Mouse (Mus musculus) forebrain, embryonic 15.5 days (tissue): ENCODE measurements around the gene Accsl. TPM values are rescaled to one million over a fixed set of nuclear protein-coding genes. Genes with fewer than 3 reads are reported as not detected.
A peak's percentile ranks its signal among the peaks of the same experiment; 100 is the strongest.

Experiments
- ATAC-seq: fragments of 200-750 bp; cut with Nextera tagmentation; replicated peaks from 2 replicates; pipeline ENCODE4 v1.8.0; 2017; ENCODE audit warnings: mild to moderate bottlenecking, moderate TSS enrichment, moderate library complexity
- H3K27ac ChIP-seq: fragments of 300-500 bp; sonication (generic); replicated peaks from 2 replicates; pipeline ENCODE4 v1.5.1; 2015; ENCODE audit warnings: mild to moderate bottlenecking, inconsistent platforms
- H3K27me3 ChIP-seq: fragments of 300-500 bp; sonication (generic); 2 replicates; pipeline ENCODE4 v1.6.1; 2015; ENCODE audit warnings: inconsistent platforms
- H3K36me3 ChIP-seq: fragments of 300-500 bp; sonication (generic); 2 replicates; pipeline ENCODE4 v1.6.1; 2015; ENCODE audit warnings: mild to moderate bottlenecking, inconsistent platforms
- H3K4me1 ChIP-seq: fragments of 300-500 bp; sonication (generic); 2 replicates; pipeline ENCODE4 v1.6.1; 2015; ENCODE audit warnings: inconsistent platforms
- H3K4me2 ChIP-seq: fragments of 300-500 bp; sonication (generic); replicated peaks from 2 replicates; pipeline ENCODE4 v1.6.1; 2015; ENCODE audit warnings: mild to moderate bottlenecking, inconsistent platforms
- H3K4me3 ChIP-seq: fragments of 300-500 bp; sonication (generic); 2 replicates; pipeline ENCODE4 v1.5.1; 2015; ENCODE audit warnings: mild to moderate bottlenecking, inconsistent platforms
- H3K9ac ChIP-seq: fragments of 300-500 bp; sonication (generic); replicated peaks from 2 replicates; pipeline ENCODE4 v1.6.1; 2015; ENCODE audit warnings: mild to moderate bottlenecking, inconsistent platforms
- H3K9me3 ChIP-seq: fragments of 300-500 bp; sonication (generic); 2 replicates; pipeline ENCODE4 v1.6.1; 2016; ENCODE audit warnings: inconsistent platforms
- WGBS: fragments of 180-500 bp; shearing (Covaris S2); methylation state at CpG from one replicate; pipeline ENCODE4 v1.1.7; 2015; ENCODE audit warnings: mixed read lengths; 5-methylcytosine and 5-hydroxymethylcytosine counted together
- polyA plus RNA-seq: library from polyadenylated mRNA; unstranded; fragments of >200 nt; fragmentation: Nextera tagmentation; extraction: Ambion mirVana; gene quantifications from 2 replicates; pipeline ENCODE4 v1.2.1, GENCODE M21; 2015

The Accsl gene
- polyA plus RNA-seq, 1 experiment from 2014 or later = 0.45 TPM

DNA sequence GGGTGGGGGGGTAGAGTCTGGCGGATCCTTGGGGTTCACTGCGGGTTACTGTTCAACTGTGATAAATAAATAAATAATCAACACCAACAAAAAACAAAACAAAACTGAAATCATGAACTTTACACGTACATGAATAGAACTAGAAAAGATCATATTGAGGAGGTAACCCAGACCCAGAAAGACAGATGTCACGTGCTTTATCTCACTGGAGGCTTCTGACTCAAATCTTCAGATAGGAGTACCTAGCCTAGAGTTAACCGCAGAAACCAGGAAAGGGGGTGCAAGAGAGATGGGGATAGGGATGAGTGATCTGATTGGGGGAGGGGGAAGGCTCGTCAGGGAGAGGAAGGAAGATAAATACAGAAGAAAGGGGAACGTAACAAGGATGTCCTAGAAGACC, 20.1 kb upstream of the Accsl start:
- Histone ChIP-seq H3K9ac (no peak overlapping the region), H3K4me1 (peaks cover 24% of the 10 kb centered on the region)
- WGBS = 89% methylated on average over 7 of the region's 7 CpGs

DNA sequence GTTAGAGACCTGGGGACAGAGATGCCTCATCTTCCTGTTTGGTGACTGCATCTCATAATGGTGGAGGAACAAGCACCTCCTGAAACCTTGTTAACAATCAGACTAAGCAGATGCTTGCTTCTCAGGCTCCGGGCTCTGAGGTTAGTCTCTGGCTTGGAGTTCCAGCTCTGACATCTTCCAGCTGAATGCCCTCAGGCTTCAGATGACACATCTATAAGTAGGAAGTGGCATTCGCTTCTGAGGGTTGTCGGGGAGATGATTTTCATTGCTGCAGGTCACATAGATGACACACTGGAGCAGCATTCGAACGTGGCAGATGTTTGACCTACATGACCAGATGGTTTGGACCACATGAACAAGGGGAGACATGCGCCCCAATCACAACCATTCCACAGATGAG, 19.4 kb upstream of the Accsl start:
- Histone ChIP-seq H3K4me2 (no peak overlapping the region), H3K4me1 (peaks cover 24% of the 10 kb centered on the region)
- ATAC-seq = no peak

More for the DNA sequence above, 20.1 kb upstream of the Accsl start:
- no peak for ATAC-seq
- Histone ChIP-seq H3K27me3 (no peaks in the 10 kb centered on the region), H3K9me3 (no peaks in the 10 kb centered on the region), H3K4me2 (no peak overlapping the region), H3K27ac (no peak overlapping the region), H3K4me3 (no peak overlapping the region), H3K36me3 (no peaks in the 10 kb centered on the region)

DNA sequence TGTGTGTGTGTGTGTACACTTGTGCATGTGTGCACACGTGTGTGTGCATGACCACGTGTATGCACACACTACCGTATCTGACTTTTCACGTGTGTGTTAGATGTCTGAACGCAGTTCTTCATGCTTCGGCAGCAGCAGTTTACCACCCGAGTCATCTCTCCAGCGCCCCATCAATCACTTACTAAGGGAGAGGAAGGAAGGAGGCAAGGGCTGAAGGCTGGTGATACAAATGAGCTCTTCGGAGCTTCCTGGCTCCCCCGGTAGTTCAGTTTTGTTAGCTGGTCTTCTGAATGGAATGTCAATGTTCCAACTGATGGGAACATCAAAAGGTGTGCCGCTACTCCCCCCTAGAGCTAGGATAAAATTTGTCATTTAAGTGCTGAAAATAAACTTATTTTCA, 18.3 kb upstream of the Accsl start:
- Histone ChIP-seq H3K36me3 (no peaks in the 10 kb centered on the region), H3K27me3 (no peaks in the 10 kb centered on the region), H3K4me2 (no peak overlapping the region), H3K9me3 (no peaks in the 10 kb centered on the region), H3K27ac (no peak overlapping the region), H3K4me3 (no peak overlapping the region), H3K9ac (no peak overlapping the region), H3K4me1 (peaks cover 18% of the 10 kb centered on the region)
- 84% methylated on average over 11 of the region's 11 CpGs for WGBS
- ATAC-seq = no peak

More for the DNA sequence above, 19.4 kb upstream of the Accsl start:
- Histone ChIP-seq H3K9me3 (no peaks in the 10 kb centered on the region), H3K9ac (no peak overlapping the region), H3K27me3 (no peaks in the 10 kb centered on the region), H3K4me3 (no peak overlapping the region), H3K36me3 (no peaks in the 10 kb centered on the region), H3K27ac (no peak overlapping the region)
- 94% methylated on average over 6 of the region's 6 CpGs for WGBS

DNA sequence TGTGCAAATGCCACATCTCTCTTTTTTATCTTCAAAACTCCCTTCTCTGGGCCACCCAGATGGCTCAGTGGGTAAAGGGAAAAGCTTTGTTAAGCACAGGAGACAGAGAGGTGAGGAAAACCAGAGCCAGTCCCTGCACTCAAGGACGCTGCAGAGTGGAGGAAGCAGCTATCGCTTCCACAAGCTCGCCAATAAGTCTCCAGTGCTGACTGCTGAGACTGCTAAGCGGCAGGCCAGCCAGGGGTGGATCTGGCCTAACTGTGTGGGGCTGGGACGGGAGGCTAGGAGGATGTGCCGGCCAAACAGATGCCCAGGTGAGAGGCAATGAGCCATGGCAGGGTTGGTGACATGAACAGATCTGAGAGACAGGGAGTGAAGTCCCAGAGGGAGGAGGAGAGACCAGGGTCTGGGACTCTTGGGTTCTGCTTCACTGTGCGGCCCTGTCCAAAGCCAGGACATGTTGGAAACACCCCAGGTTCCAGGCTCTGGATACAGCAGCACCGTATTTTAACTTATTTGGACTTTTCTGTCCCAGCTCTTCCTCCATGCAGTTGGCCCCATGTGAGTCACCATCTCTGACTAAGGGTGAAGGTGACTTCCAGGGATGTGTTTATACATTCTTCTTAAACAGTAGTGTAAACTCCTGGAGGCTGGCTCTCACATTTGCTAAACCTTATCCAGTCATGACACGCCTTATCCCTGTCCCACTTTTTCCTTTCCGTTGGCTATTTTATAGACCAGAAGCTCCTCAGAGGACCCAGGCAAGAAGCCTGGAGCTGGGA, 17.2 kb upstream of the Accsl start:
- no peaks in the 10 kb centered on the region for H3K36me3 ChIP-seq
- no peaks in the 10 kb centered on the region for H3K9me3 ChIP-seq
- H3K4me3 ChIP-seq = no peak overlapping the region
- no peaks in the 10 kb centered on the region for H3K27me3 ChIP-seq
- no peak overlapping the region for H3K9ac ChIP-seq
- 69% methylated on average over 10 of the region's 10 CpGs for WGBS
- H3K4me2 ChIP-seq = no peak overlapping the region
- ATAC-seq = no peak
- peaks cover 7% of the 10 kb centered on the region for H3K4me1 ChIP-seq
- no peak overlapping the region for H3K27ac ChIP-seq

DNA sequence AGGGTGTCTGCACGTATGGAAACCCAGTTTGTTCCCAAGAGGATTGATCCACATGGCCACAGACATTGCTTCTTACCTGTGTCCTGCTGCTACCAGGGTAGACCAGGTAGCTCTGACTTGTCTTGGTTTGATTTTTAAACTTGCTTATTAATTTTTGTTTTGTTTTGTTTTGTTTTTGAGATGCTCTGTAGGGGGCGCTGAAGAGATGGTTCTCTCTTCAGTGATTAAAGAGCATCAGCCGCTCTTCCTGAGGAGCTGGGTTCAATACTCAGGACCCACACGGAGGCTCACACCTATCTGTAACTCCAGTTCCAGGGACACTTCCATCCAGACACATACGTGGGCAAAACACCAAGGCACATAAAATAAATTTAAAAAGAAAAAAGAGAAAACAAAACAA, 14.1 kb upstream of the Accsl start:
- ATAC-seq = no peak
- no peak overlapping the region for H3K4me3 ChIP-seq
- H3K9me3 ChIP-seq = no peaks in the 10 kb centered on the region
- no peak overlapping the region for H3K4me2 ChIP-seq
- no peaks in the 10 kb centered on the region for H3K27me3 ChIP-seq
- H3K27ac ChIP-seq = no peak overlapping the region
- H3K36me3 ChIP-seq = no peaks in the 10 kb centered on the region
- H3K4me1 ChIP-seq = no peaks in the 10 kb centered on the region
- 56% methylated on average over 5 of the region's 5 CpGs for WGBS
- no peak overlapping the region for H3K9ac ChIP-seq

DNA sequence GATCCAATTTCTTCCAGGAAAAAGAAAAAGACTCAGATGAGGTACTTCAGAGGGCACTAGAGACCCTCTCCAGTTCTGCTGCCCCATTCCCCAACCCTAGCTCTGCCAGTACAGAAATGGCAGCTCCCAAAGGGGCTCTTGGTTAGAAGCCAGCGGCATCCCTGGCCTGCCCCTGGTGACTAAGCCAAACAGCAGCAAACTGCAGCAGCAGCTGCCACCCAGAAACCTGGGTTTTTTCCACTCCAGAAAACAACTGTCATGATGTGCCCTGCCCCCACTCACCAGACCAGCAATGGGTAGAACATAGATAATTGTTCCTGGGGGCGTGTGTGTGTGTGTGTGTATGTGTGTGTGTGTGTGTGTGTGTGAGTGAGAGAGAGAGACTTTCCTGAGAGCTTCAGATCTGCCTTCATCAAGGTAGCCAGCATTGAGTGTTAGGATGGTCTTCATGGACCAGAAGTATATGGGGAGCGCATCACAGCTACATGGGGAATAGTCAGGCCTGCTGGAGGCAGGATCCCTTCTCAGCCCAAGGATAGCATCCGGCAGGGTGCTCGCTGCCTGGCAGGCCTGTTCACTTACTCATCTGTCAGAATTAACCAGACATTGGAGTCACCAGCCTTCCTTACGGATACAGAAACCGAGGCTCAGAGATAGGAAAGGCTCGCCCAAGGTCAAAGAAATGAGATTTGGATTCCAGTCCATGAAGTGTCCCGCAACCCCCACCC, 12.8 kb upstream of the Accsl start:
- WGBS = 93% methylated on average over 9 of the region's 9 CpGs
- no peak overlapping the region for H3K4me2 ChIP-seq
- H3K9me3 ChIP-seq = no peaks in the 10 kb centered on the region
- H3K9ac ChIP-seq = no peak overlapping the region
- H3K36me3 ChIP-seq = no peaks in the 10 kb centered on the region
- no peak for ATAC-seq
- H3K4me3 ChIP-seq = no peak overlapping the region
- no peak overlapping the region for H3K27ac ChIP-seq
- no peaks in the 10 kb centered on the region for H3K27me3 ChIP-seq
- H3K4me1 ChIP-seq = no peaks in the 10 kb centered on the region

DNA sequence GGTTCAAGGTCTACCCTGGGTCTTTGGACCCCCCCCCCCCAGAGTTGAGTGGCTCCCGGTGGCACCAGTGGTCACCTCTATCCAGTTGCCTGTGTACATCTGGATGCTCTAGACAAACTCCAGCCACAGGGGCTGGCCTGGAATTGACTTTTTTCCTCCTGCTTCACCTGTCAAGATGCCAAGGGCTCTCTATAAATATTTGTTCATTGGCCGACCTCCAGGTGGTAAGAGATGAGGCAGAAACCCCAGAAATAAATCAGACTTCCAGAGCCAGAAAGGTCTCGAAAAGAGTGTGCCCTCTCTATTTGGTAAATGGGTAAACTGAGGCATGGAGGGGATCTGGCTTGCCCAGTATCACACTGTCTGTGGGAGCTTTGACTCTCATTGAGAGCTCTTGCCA, 12.0 kb upstream of the Accsl start:
- WGBS = 86% methylated on average over 3 of the region's 3 CpGs
- ATAC-seq = no peak

DNA sequence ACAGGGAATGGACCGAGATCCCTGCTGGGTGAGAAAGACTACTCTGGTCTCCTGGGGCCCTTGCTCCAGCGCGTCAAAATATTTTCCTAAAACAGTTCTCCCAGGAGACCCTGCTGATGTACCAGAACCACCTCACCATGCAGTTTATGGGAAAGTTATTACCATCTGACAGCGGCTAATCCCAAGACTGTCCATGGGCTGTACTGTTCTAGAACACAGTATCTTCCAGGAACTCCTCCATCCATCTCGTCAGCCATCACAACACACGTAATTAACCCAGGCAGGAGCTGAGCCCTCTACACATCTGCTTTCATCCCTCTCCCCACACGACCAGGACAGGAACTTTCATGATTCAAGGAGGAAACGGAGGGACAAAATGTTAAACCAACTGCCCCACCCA, 11.5 kb upstream of the Accsl start:
- 69% methylated on average over 8 of the region's 8 CpGs for WGBS
- H3K4me1 ChIP-seq = no peaks in the 10 kb centered on the region
- no peaks in the 10 kb centered on the region for H3K36me3 ChIP-seq
- H3K4me2 ChIP-seq = no peak overlapping the region
- no peaks in the 10 kb centered on the region for H3K9me3 ChIP-seq
- no peaks in the 10 kb centered on the region for H3K27me3 ChIP-seq
- no peak overlapping the region for H3K4me3 ChIP-seq
- no peak overlapping the region for H3K9ac ChIP-seq
- H3K27ac ChIP-seq = no peak overlapping the region
- ATAC-seq = no peak

More for the DNA sequence above, 12.0 kb upstream of the Accsl start:
- H3K27me3 ChIP-seq = no peaks in the 10 kb centered on the region
- H3K9ac ChIP-seq = no peak overlapping the region
- H3K36me3 ChIP-seq = no peaks in the 10 kb centered on the region
- H3K4me3 ChIP-seq = no peak overlapping the region
- H3K4me2 ChIP-seq = no peak overlapping the region
- no peak overlapping the region for H3K27ac ChIP-seq
- no peaks in the 10 kb centered on the region for H3K4me1 ChIP-seq
- H3K9me3 ChIP-seq = no peaks in the 10 kb centered on the region

DNA sequence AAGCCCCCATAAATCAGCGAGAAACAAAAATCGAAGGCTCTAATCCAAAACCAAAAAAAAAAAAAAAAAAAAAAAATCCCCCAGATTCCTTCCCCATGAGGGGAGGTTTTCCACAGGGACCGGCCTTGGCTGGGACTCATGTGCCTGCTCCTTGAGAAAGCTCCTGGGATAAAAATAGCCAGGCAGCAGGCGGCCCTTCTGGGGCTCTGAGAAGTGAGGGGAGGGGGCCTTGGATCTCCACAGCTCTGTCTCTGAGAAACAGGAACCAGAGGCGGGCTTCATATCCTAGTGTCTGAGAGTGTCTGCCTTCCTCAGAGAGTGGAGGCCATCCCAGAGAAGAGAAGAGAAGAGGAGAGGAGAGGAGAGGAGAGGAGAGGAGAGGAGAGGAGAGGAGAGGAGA, 8.0 kb upstream of the Accsl start:
- WGBS = 59% methylated on average over 5 of the region's 5 CpGs

DNA sequence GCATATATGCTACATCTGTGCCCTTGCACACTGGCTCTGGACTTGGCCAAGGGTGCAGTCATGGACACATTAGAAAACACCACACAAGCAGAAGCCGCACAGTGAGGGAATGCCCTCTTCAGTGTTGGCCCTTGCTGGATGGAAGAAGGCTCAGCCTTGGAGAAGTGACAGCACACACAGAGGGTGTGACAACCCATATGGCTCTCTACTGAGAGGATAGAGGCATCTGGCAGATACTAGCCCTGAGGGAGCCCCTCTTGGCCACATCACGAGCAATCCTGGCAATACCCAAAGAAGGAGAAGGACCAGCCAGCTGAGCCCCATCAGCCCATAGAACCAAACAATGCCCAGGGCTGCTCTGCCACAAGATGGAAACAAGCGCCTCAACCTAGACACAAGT, 5.6 kb upstream of the Accsl start:
- Histone ChIP-seq H3K36me3 (no peaks in the 10 kb centered on the region), H3K4me2 (no peak overlapping the region), H3K9me3 (no peaks in the 10 kb centered on the region), H3K4me3 (no peak overlapping the region), H3K4me1 (peaks cover 9% of the 10 kb centered on the region), H3K9ac (no peak overlapping the region), H3K27ac (0 out of 2 replicates have a peak overlapping the region, but pooled peaks have one; percentile 42), H3K27me3 (no peaks in the 10 kb centered on the region)
- whole genome bisulfite sequencing = 85% methylated on average over 3 of the region's 3 CpGs
- ATAC-seq = no peak

More for the DNA sequence above, 8.0 kb upstream of the Accsl start:
- Histone ChIP-seq H3K27ac (no peak overlapping the region), H3K4me2 (no peak overlapping the region), H3K27me3 (no peaks in the 10 kb centered on the region), H3K36me3 (no peaks in the 10 kb centered on the region), H3K9ac (no peak overlapping the region), H3K4me1 (peaks cover 9% of the 10 kb centered on the region), H3K4me3 (no peak overlapping the region), H3K9me3 (no peaks in the 10 kb centered on the region)
- ATAC-seq = no peak

DNA sequence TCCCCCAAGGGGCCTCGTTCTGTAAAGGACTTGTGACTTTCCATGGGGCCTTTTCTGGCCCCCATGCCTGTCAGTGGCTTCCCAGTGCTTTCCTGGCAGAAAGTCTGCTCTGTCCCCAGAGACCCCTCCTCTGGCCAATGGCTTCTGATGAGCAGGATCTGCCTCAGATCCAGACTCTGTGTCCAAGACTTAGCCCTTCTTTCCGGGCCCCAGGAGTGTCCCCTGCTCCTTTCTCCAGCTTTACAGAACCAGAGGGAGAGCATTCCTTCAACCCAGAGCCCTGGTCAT, 5.2 kb upstream of the Accsl start:
- peak overlapping the region; percentile 42; the same call in 1 of the 2 replicates for H3K27ac ChIP-seq
- no peak for ATAC-seq
- H3K9ac ChIP-seq = no peak overlapping the region
- H3K36me3 ChIP-seq = no peaks in the 10 kb centered on the region
- 26% methylated on average over 2 of the region's 2 CpGs for WGBS
- H3K27me3 ChIP-seq = no peaks in the 10 kb centered on the region
- H3K4me1 ChIP-seq = peaks cover 9% of the 10 kb centered on the region
- no peak overlapping the region for H3K4me3 ChIP-seq
- no peak overlapping the region for H3K4me2 ChIP-seq
- no peaks in the 10 kb centered on the region for H3K9me3 ChIP-seq

DNA sequence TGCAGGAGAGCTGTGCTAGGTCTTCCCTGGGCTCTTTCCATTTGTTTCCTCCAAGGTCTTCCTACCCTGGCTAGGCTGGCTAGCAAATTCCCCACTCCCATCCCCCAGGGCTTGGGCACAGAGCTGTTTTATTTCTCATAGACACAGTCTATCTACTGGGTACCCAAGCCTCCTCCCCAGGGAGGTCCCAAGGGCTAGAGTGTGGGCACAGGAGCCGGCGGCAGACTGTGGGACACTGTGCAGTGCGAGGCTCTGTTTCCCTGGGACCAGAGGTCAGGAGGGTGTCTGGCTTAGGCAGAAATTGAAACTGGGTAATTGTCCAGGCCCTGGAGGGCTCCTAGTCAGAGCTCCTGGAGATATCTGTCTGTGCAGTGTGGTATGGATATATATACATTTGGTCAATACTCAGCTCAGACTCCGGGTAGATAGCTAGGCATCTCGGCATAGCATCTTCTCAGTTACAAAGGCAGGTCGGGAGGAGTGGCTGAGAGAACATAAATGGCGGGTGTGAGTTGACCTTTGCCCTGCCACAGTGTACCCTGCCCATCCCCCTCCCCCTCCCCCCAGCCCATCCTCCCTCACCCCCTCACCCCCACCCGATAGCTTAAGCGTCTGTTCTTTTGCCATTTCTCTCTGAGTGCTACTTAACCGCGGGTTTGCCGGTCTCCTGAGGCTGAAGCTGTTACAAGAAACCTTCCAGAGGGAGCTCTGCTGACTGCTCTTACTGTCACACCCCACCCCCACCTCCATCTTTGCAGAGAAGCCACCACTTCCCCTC, 4.7 kb upstream of the Accsl start:
- Histone ChIP-seq H3K9me3 (no peaks in the 10 kb centered on the region), H3K27me3 (no peaks in the 10 kb centered on the region), H3K36me3 (no peaks in the 10 kb centered on the region), H3K27ac (peak overlapping the region; percentile 42), H3K4me3 (no peak overlapping the region), H3K4me2 (no peak overlapping the region), H3K4me1 (peaks cover 9% of the 10 kb centered on the region), H3K9ac (no peak overlapping the region)
- ATAC-seq = peak; percentile 32; the same call in 1 of the 2 replicates
- whole genome bisulfite sequencing = 23% methylated on average over 12 of the region's 12 CpGs
